Mouse (Mus musculus) limb, embryonic 14.5 days (tissue): ENCODE measurements around the gene Ccl7. TPM values are rescaled to one million over a fixed set of nuclear protein-coding genes. Genes with fewer than 3 reads are reported as not detected.

Experiments used
- ATAC-seq: fragments of 200-750 bp; cut with Nextera tagmentation; 2 replicates; pipeline ENCODE4 v1.8.0; 2017; ENCODE audit warnings: low read depth, moderate number of reproducible peaks, moderate TSS enrichment; ENCODE audit not compliant: low FRiP score
- DNase-seq: peaks from one replicate; pipeline ENCODE4 v3.0.0-alpha.2; 2015; ENCODE audit warnings: low spot score
- H3K27ac ChIP-seq: fragments of 300-500 bp; sonication (generic); replicated peaks from 2 replicates; pipeline ENCODE4 v1.5.1; 2014; ENCODE audit warnings: low read depth, mild to moderate bottlenecking, low read length, moderate library complexity, mixed read lengths
- H3K27me3 ChIP-seq: fragments of 300-500 bp; sonication (generic); 2 replicates; pipeline ENCODE4 v1.6.1; 2014; ENCODE audit warnings: low read length, mixed read lengths; ENCODE audit not compliant: control insufficient read depth, insufficient read depth
- H3K36me3 ChIP-seq: fragments of 300-500 bp; sonication (generic); 2 replicates; pipeline ENCODE4 v1.6.1; 2014; ENCODE audit warnings: mild to moderate bottlenecking, low read length, moderate library complexity, mixed read lengths; ENCODE audit not compliant: control insufficient read depth, insufficient read depth
- H3K4me1 ChIP-seq: fragments of 300-500 bp; sonication (generic); 2 replicates; pipeline ENCODE4 v1.6.1; 2014; ENCODE audit warnings: antibody characterized with exemption, low read length, mixed read lengths; ENCODE audit not compliant: control insufficient read depth, insufficient read depth
- H3K4me2 ChIP-seq: fragments of 300-500 bp; sonication (generic); replicated peaks from 2 replicates; pipeline ENCODE4 v1.6.1; 2014; ENCODE audit warnings: low read depth, mild to moderate bottlenecking, low read length, moderate library complexity; ENCODE audit not compliant: severe bottlenecking
- H3K4me3 ChIP-seq: fragments of 300-500 bp; sonication (generic); replicated peaks from 2 replicates; pipeline ENCODE4 v1.5.1; 2014; ENCODE audit warnings: low read length
- H3K9ac ChIP-seq: fragments of 300-500 bp; sonication (generic); 2 replicates; pipeline ENCODE4 v1.6.1; 2014; ENCODE audit warnings: mild to moderate bottlenecking, low read depth, low read length, moderate library complexity; ENCODE audit not compliant: severe bottlenecking
- H3K9me3 ChIP-seq: fragments of 300-500 bp; sonication (generic); 2 replicates; pipeline ENCODE4 v1.6.1; 2016; ENCODE audit warnings: low read length; ENCODE audit not compliant: control insufficient read depth
- POLR2A ChIP-seq: fragments of 200-500 bp; IDR thresholded peaks from 2 replicates; pipeline ENCODE4 v1.8.0; 2012; ENCODE audit warnings: inconsistent platforms, mild to moderate bottlenecking, moderate library complexity, borderline replicate concordance; ENCODE audit not compliant: insufficient read depth, insufficient read length; ENCODE audit errors: extremely low read depth
- WGBS: fragments of 180-500 bp; shearing (Covaris S2); extraction: QIAGEN DNeasy Blood & Tissue Kit; methylation state at CpG from one replicate; pipeline ENCODE4 v1.1.7; 2014; 5-methylcytosine and 5-hydroxymethylcytosine counted together
- polyA plus RNA-seq, 2 experiments: library from polyadenylated mRNA; depleted of rRNA in 1 of 2; stranded (reverse) in 1 of 2; unstranded in 1 of 2; fragments of >200 nt; fragmentation: Nextera tagmentation in 1 of 2; extraction: Ambion mirVana in 1 of 2; gene quantifications; 2 replicates each; pipeline versions ENCODE4 v1.2.1 to v1.2.3; 2012 to 2014

Gene Ccl7
- polyA plus RNA-seq, 2 experiments, result 1.5 to 4.3 TPM

DNA sequence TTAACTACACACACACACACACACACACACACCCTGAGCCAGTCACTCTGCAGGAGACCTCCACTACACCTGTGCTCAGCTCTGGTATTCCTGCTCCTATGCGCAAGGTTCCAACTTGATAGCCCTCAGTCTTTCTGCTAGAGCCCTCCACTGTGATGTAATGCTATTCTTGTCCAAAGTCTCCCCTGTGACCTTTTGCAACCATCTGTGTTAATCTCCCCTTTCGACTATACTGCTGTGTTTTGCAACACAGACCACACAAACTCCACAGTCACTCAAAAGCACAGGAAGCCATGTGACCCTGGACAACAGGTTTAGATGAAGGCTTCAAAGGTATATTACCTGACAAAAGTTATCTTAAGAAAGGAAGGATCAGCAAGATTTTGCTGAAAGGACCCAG is 17.9 kb downstream of the Ccl7 start:
- no peak overlapping the region for H3K4me3 ChIP-seq
- H3K36me3 ChIP-seq, result no peaks in the 10 kb centered on the region
- no peak overlapping the region for H3K27ac ChIP-seq
- H3K4me2 ChIP-seq, result no peak overlapping the region
- 75% methylated on average over 2 of the region's 2 CpGs for WGBS
- no peaks in the 10 kb centered on the region for H3K9me3 ChIP-seq
- TF ChIP-seq POLR2A, result no peak
- no peaks in the 10 kb centered on the region for H3K27me3 ChIP-seq
- no peak for ATAC-seq
- DNase-seq, result no peak
- H3K4me1 ChIP-seq, result no peaks in the 10 kb centered on the region
- no peak overlapping the region for H3K9ac ChIP-seq

GRCm38 (mm10) chr11:82066953-82067571 is 21.6 kb downstream of the Ccl7 start:
- no peak overlapping the region for H3K4me2 ChIP-seq
- H3K9ac ChIP-seq, result no peak overlapping the region
- H3K4me3 ChIP-seq, result no peak overlapping the region
- WGBS, result 85% methylated on average over 7 of the region's 7 CpGs
- no peaks in the 10 kb centered on the region for H3K9me3 ChIP-seq
- TF ChIP-seq POLR2A, result no peak
- DNase-seq, result no peak
- ATAC-seq, result no peak
- no peak overlapping the region for H3K27ac ChIP-seq
- no peaks in the 10 kb centered on the region for H3K36me3 ChIP-seq
- H3K4me1 ChIP-seq, result no peaks in the 10 kb centered on the region
- no peaks in the 10 kb centered on the region for H3K27me3 ChIP-seq

DNA sequence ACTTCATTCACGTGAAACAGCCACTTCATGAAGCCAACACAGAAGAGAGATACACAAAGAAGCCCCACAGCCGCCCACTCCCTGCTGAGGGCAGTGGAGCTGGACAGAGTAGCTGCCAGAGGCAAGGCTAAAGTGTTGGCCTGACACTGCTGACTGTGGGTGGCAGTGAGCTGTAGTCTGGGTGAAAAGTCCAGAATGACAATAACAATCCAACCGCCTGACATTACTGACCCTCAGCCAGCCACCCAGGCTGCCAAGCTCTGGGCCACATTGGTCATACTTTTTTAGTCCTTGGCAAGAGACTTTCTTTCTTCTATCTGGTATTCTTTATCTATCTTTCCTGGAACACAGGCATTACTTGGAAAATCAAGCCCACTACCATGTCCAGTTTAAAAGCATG is 25.6 kb downstream of the Ccl7 start:
- no peaks in the 10 kb centered on the region for H3K27me3 ChIP-seq
- DNase-seq (no peak), ATAC-seq (no peak)
- H3K27ac ChIP-seq, result no peak overlapping the region
- no peaks in the 10 kb centered on the region for H3K9me3 ChIP-seq
- H3K4me1 ChIP-seq, result no peaks in the 10 kb centered on the region
- no peak for TF ChIP-seq POLR2A
- no peaks in the 10 kb centered on the region for H3K36me3 ChIP-seq
- H3K9ac ChIP-seq, result no peak overlapping the region
- H3K4me3 ChIP-seq, result no peak overlapping the region
- 87% methylated on average over 3 of the region's 3 CpGs for WGBS
- H3K4me2 ChIP-seq, result no peak overlapping the region

- H3K27ac ChIP-seq, result no peak overlapping the region
- no peak overlapping the region for H3K4me3 ChIP-seq
- ATAC-seq (no peak), DNase-seq (no peak)
- no peak overlapping the region for H3K4me2 ChIP-seq
- WGBS, result 73% methylated on average over 1 of the region's 1 CpGs
- H3K4me1 ChIP-seq, result no peaks in the 10 kb centered on the region
- H3K9me3 ChIP-seq, result no peaks in the 10 kb centered on the region
- H3K36me3 ChIP-seq, result no peaks in the 10 kb centered on the region
- no peak for TF ChIP-seq POLR2A
- H3K9ac ChIP-seq, result no peak overlapping the region
- no peaks in the 10 kb centered on the region for H3K27me3 ChIP-seq
Observed at GRCm38 (mm10) chr11:82072374-82072773, 26.9 kb downstream of the Ccl7 start.

- Histone ChIP-seq H3K9ac (no peak overlapping the region), H3K9me3 (no peaks in the 10 kb centered on the region), H3K27ac (no peak overlapping the region), H3K4me1 (no peaks in the 10 kb centered on the region), H3K27me3 (no peaks in the 10 kb centered on the region), H3K4me2 (no peak overlapping the region), H3K4me3 (no peak overlapping the region), H3K36me3 (no peaks in the 10 kb centered on the region)
- TF ChIP-seq POLR2A, result no peak
- 87% methylated on average over 3 of the region's 3 CpGs for WGBS
- ATAC-seq, result no peak
- no peak for DNase-seq
Observed at GRCm38 (mm10) chr11:82072984-82073383, 27.5 kb downstream of the Ccl7 start.

DNA sequence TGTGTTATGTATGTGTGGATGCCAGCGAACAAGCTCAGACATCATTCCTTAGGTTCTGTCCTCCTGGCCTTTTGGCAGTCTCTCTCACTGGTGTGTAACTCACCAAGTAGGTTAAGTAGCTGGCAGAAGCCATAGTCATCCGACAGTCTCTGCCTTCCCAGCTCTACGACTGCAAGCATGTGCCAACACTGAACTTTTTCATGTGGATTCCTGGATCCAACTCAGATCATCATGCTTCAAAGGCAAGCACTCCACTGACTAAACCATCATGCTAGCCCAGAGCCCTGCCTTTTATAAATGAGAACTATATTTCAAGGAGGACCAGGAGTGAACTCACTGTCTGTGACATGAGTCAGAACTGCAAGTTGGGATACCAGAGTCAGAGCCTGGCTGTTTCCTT is 28.2 kb downstream of the Ccl7 start:
- ATAC-seq (no peak), DNase-seq (no peak)
- Histone ChIP-seq H3K36me3 (no peaks in the 10 kb centered on the region), H3K4me3 (no peak overlapping the region), H3K27me3 (no peaks in the 10 kb centered on the region), H3K4me2 (no peak overlapping the region), H3K9ac (no peak overlapping the region), H3K9me3 (no peaks in the 10 kb centered on the region), H3K4me1 (no peaks in the 10 kb centered on the region), H3K27ac (no peak overlapping the region)
- no peak for TF ChIP-seq POLR2A
- WGBS, result 88% methylated on average over 3 of the region's 3 CpGs
